Mouse (Mus musculus): ENCODE results near the gene Wdr59.

GRCm38 (mm10) chr8:111563075-111563474 lies 41.2 kb upstream of the Wdr59 start:
- TF ChIP-seq EP300 (optimal IDR thresholded peaks at IDR 0.05) (no peak), CTCF (IDR thresholded peaks at IDR 0.05; ENCODE audit: low read depth) (no peak)

Data from stomach, postnatal 0 days (tissue).